Mouse (Mus musculus): ENCODE measurements around the gene Dync2h1.

DNA sequence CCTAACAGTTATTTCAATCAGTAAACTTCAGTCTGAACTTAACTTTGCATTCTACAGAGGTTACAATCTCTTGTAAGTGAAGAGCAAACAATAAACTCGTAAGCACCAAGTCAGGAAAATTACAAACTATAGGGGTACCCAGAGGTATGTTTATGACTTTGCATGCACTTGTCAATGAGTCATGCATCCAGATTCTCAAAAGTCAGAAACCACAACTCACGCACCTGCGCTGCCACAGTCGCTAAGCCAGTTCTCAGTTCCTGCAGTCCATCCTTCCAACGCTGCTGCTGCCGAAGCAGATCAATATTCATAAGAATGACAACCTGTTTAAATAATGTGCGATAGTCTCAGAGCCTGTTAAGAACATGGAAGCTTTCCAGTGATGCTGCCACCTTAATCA, 25.6 kb downstream of the Dync2h1 start:
- TF ChIP-seq CTCF (IDR thresholded peaks at IDR 0.05; ENCODE audit: low read depth) (no peak), EP300 (IDR thresholded peaks at IDR 0.05; ENCODE audit: low read depth) (no peak)

All from heart, postnatal 0 days (tissue).